Mouse (Mus musculus): ENCODE data around the gene Mki67.
"Not testable (repeated sequence)": the region's sequence is repeated elsewhere in the genome, so short reads cannot be mapped to it uniquely, and the experiment has no call there.

The Mki67 gene

GRCm38 (mm10) chr7:135716968-135717557, 902 bp upstream of the Mki67 start:
- no peak for DNase-seq (ENCODE audit: low spot score in 2 of 2)

GRCm38 (mm10) chr7:135716445-135716877, 300 bp upstream of the Mki67 start:
- DNase-seq (ENCODE audit: low spot score in 2 of 2), result peak; percentile 94

GRCm38 (mm10) chr7:135715166-135715565, 995 bp downstream of the Mki67 start:
- no peak for DNase-seq (ENCODE audit: low spot score in 2 of 2)

- no peak for DNase-seq (ENCODE audit: low spot score in 2 of 2)
Observed at GRCm38 (mm10) chr7:135713326-135713725, 2.8 kb downstream of the Mki67 start.

- DNase-seq (ENCODE audit: low spot score in 2 of 2), result no peak
Observed at GRCm38 (mm10) chr7:135712534-135712933, 3.6 kb downstream of the Mki67 start.

- DNase-seq (ENCODE audit: low spot score in 2 of 2), result no peak
Observed at GRCm38 (mm10) chr7:135710702-135711101, 5.5 kb downstream of the Mki67 start.

- DNase-seq (ENCODE audit: low spot score in 2 of 2), result no peak
Observed at GRCm38 (mm10) chr7:135705753-135706152, 10.4 kb downstream of the Mki67 start.

- no peak for DNase-seq (ENCODE audit: low spot score in 2 of 2)
Observed at GRCm38 (mm10) chr7:135705083-135705482, 11.1 kb downstream of the Mki67 start.

- no peak for DNase-seq (ENCODE audit: low spot score in 2 of 2)
Observed at GRCm38 (mm10) chr7:135704251-135704650, 11.9 kb downstream of the Mki67 start.

- no peak for DNase-seq (ENCODE audit: low spot score in 2 of 2)
Observed at GRCm38 (mm10) chr7:135703600-135704148, 12.5 kb downstream of the Mki67 start.

- DNase-seq (ENCODE audit: low spot score in 2 of 2), result not testable (repeated sequence)
Observed at GRCm38 (mm10) chr7:135699351-135699750, 16.8 kb downstream of the Mki67 start.

GRCm38 (mm10) chr7:135698362-135698761, 17.8 kb downstream of the Mki67 start:
- DNase-seq (ENCODE audit: low spot score in 2 of 2), result no peak

GRCm38 (mm10) chr7:135697021-135697740, 19.0 kb downstream of the Mki67 start:
- not testable (repeated sequence) for DNase-seq (ENCODE audit: low spot score in 2 of 2)

GRCm38 (mm10) chr7:135696127-135696526, 20.0 kb downstream of the Mki67 start:
- no peak for DNase-seq (ENCODE audit: low spot score in 2 of 2)

GRCm38 (mm10) chr7:135694796-135695195, 21.4 kb downstream of the Mki67 start:
- no peak for DNase-seq (ENCODE audit: low spot score in 2 of 2)

GRCm38 (mm10) chr7:135694130-135694529, 22.0 kb downstream of the Mki67 start:
- no peak for DNase-seq (ENCODE audit: low spot score in 2 of 2)

- DNase-seq (ENCODE audit: low spot score in 2 of 2), result no peak
Observed at GRCm38 (mm10) chr7:135691941-135692340, 24.2 kb downstream of the Mki67 start.

GRCm38 (mm10) chr7:135689396-135689795, 26.8 kb downstream of the Mki67 start:
- DNase-seq (ENCODE audit: low spot score in 2 of 2), result no peak

- no peak for DNase-seq (ENCODE audit: low spot score in 2 of 2)
Observed at GRCm38 (mm10) chr7:135684938-135685337, 31.2 kb downstream of the Mki67 start.

GRCm38 (mm10) chr7:135684098-135684497, 32.1 kb downstream of the Mki67 start:
- DNase-seq (ENCODE audit: low spot score in 2 of 2), result not testable (repeated sequence)

GRCm38 (mm10) chr7:135680334-135680733, 35.8 kb downstream of the Mki67 start:
- peak; percentile 41 to 73 for DNase-seq (ENCODE audit: low spot score in 2 of 2)

GRCm38 (mm10) chr7:135676722-135677121, 39.4 kb downstream of the Mki67 start:
- DNase-seq (ENCODE audit: low spot score in 2 of 2), result no peak

GRCm38 (mm10) chr7:135673576-135673975, 42.6 kb downstream of the Mki67 start:
- DNase-seq (ENCODE audit: low spot score in 2 of 2), result no peak

All from right cerebral cortex, postnatal 10 days (tissue).